Mouse (Mus musculus): ENCODE measurements at regions not wholly inside any gene's neighbourhood (a gene's known extent, or its start where the extent isn't known, plus 50 kb on each side); places are given as distances from the start of the nearest gene placed in this dataset.

DNA sequence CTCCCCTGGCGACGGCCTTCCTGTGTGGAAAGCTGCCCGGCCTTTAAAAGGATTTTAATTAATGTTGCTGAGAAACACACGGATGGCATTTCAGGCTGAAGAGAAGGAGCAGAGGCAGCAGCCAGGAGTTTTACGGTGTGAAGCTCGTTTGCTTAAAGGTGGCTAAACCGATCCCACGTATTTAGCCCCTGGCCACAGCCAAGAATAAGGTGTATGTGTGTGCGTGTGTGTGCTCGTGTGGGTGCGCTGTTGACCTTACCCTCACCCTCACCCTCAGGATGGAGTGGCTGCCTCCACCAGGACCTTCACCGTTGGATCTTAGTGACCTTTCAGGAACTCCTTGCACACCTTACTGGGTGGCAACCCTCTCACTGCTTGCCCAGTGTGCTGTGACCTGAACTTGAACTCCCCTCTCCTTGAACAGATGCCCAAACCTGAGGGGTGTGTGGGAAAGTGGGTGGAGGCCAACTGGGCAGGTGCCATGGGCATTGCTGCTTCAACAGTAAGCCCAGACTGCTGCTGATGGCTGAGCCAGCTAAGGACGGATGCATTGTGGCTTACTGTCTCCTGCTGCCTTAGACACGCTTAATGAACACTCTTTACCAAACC lies 78.3 kb downstream of the Asb1 start:
- TF ChIP-seq POLR2A (IDR thresholded peaks at IDR 0.05; ENCODE audit: low read depth, low read length) (no peak), CTCF (conservative IDR thresholded peaks at IDR 0.05; ENCODE audit: insufficient read depth, insufficient read length, low read depth, low read length) (no peak)
